Mouse (Mus musculus): Measurements from ENCODE around the gene Map2k4. TPM values are rescaled to one million over a fixed set of nuclear protein-coding genes. Genes with fewer than 3 reads are reported as not detected.
A peak's percentile ranks its signal among the peaks of the same experiment; 100 is the strongest.

Gene Map2k4
- total RNA-seq, 2 experiments from 2014 or later: 55.6 to 59.6 TPM

GRCm38 (mm10) chr11:65721615-65722014 is 66.5 kb downstream of the Map2k4 start:
- no peak for DNase-seq
- intact Hi-C loops (cut with DNase I): no loop called here

- intact Hi-C loops (cut with DNase I): no loop called here
- DNase-seq: no peak
These were observed 68.1 kb downstream of the Map2k4 start for GRCm38 (mm10) chr11:65719960-65720359.

GRCm38 (mm10) chr11:65713830-65714229 is 74.3 kb downstream of the Map2k4 start:
- intact Hi-C loops (cut with DNase I): no loop called here
- no peak for DNase-seq

- no peak for DNase-seq
- intact Hi-C loops (cut with DNase I): no loop called here
These were observed 75.3 kb downstream of the Map2k4 start for GRCm38 (mm10) chr11:65712754-65713306.

GRCm38 (mm10) chr11:65706784-65707183 is 81.3 kb downstream of the Map2k4 start:
- no peak for DNase-seq
- intact Hi-C loops (cut with DNase I): loop anchor here (5.0 kb wide), 1 partner anchor 81 kb away; the partner anchor contains the start of gene Map2k4

- DNase-seq: no peak
- intact Hi-C loops (cut with DNase I): loop anchor here (5.0 kb wide), 1 partner anchor 81 kb away; the partner anchor contains the start of gene Map2k4
These were observed 81.9 kb downstream of the Map2k4 start for GRCm38 (mm10) chr11:65706176-65706575.

GRCm38 (mm10) chr11:65704861-65705260 is 83.2 kb downstream of the Map2k4 start:
- intact Hi-C loops (cut with DNase I): loop anchor here (5.0 kb wide), 1 partner anchor 82 kb away; the partner anchor contains the start of gene Map2k4
- DNase-seq: no peak

- peak; percentile 64 to 74 for DNase-seq
- intact Hi-C loops (cut with DNase I): loop anchor here (1.0 to 10.0 kb wide), 3 partner anchors 482 to 674 kb away; no protein-coding TSS in a partner anchor
These were observed 109.2 kb downstream of the Map2k4 start for GRCm38 (mm10) chr11:65678824-65679402.

- intact Hi-C loops (cut with DNase I): loop anchor here (5.0 kb wide), 1 partner anchor 460 kb away; no protein-coding TSS in a partner anchor
- peak in 1 of 2 experiments; percentile 62 for DNase-seq
These were observed 120.6 kb downstream of the Map2k4 start for GRCm38 (mm10) chr11:65667348-65667969.

GRCm38 (mm10) chr11:65664903-65665302 is 123.2 kb downstream of the Map2k4 start:
- DNase-seq: peak in 1 of 2 experiments; percentile 23
- intact Hi-C loops (cut with DNase I): loop anchor here (5.0 kb wide), 1 partner anchor 458 kb away; no protein-coding TSS in a partner anchor

- no peak for DNase-seq
- intact Hi-C loops (cut with DNase I): no loop called here
These were observed 126.1 kb downstream of the Map2k4 start for GRCm38 (mm10) chr11:65661790-65662522.

GRCm38 (mm10) chr11:65653932-65654331 is 134.2 kb downstream of the Map2k4 start:
- intact Hi-C loops (cut with DNase I): no loop called here
- no peak for DNase-seq

- intact Hi-C loops (cut with DNase I): no loop called here
- DNase-seq: no peak
These were observed 136.7 kb downstream of the Map2k4 start for GRCm38 (mm10) chr11:65651426-65651825.

- DNase-seq: peak in 1 of 2 experiments; percentile 56
- intact Hi-C loops (cut with DNase I): no loop called here
These were observed 138.0 kb downstream of the Map2k4 start for GRCm38 (mm10) chr11:65649956-65650715.

GRCm38 (mm10) chr11:65649469-65649868 is 138.6 kb downstream of the Map2k4 start:
- no peak for DNase-seq
- intact Hi-C loops (cut with DNase I): no loop called here

GRCm38 (mm10) chr11:65646314-65646713 is 141.8 kb downstream of the Map2k4 start:
- intact Hi-C loops (cut with DNase I): no loop called here
- DNase-seq: no peak

GRCm38 (mm10) chr11:65644539-65644938 is 143.6 kb downstream of the Map2k4 start:
- DNase-seq: no peak
- intact Hi-C loops (cut with DNase I): no loop called here

GRCm38 (mm10) chr11:65640261-65640660 is 147.8 kb downstream of the Map2k4 start:
- peak; percentile 42 to 60 for DNase-seq
- intact Hi-C loops (cut with DNase I): no loop called here
